Mouse (Mus musculus): Measurements from ENCODE around the gene Sqstm1.

Gene Sqstm1

GRCm38 (mm10) chr11:50210505-50211151 is at the start of gene Sqstm1, which contains the start of gene Mgat4b:
TSS of gene Sqstm1 (minus strand) at chr11:50210827.
TSS of gene Mgat4b (plus strand) at chr11:50210890.
- peak; percentile 53 for ATAC-seq (ENCODE audit: insufficient number of reproducible peaks, low FRiP score, low TSS enrichment)

- ATAC-seq (ENCODE audit: insufficient number of reproducible peaks, low FRiP score, low TSS enrichment), result no peak
Observed at GRCm38 (mm10) chr11:50258310-50258709, 47.7 kb upstream of the Sqstm1 start.

DNA sequence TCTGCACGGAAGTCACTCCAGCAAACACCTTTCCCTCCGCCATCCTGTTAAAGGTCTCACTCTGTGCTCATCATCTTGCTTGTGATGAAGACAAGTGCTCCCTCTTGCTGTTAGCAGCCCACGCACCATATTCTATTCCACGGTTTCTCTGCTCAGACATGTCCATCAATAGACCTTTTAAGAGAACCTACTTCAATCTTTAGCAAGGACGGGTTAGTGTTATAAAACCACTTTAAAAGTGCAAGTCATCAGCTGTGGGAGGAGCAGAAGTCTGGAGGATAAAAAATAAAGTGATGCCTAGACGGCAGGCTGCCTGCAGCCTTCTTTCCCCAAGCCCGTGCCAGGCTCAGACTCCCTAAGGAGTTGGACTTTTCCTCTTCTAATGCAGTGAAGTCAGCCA is 46.0 kb upstream of the Sqstm1 start:
- no peak for ATAC-seq (ENCODE audit: insufficient number of reproducible peaks, low FRiP score, low TSS enrichment)

DNA sequence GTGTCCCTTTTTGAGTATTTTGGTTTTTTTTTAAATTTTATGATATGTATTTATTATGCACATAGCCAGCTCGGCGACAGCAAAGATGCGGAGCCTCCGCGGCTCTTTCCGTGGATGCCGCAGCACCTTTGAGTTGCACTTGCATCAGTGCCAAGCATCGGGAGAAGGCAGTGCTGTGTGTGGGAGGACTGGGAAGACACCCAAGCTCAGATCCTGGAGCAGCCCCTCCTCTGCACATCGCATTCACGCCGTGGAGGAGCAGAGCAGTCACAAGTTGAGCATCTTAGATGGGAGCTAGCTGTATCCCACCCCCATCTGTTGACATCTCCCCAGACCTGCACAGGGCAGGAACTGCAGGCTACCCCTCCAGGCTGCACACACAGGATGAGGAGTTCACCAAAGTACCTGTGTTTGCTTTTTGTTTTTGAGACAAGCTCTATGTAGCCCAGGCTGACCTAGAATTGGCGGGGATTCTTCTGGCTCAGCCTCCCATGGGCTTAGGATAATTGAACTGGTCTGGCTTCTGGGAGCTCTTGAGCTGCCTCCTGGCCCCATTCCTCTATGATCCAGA is 43.5 kb upstream of the Sqstm1 start:
- peak; percentile 42; the same call in 1 of the 2 replicates for ATAC-seq (ENCODE audit: insufficient number of reproducible peaks, low FRiP score, low TSS enrichment)

GRCm38 (mm10) chr11:50253393-50253792 is 42.8 kb upstream of the Sqstm1 start:
- ATAC-seq (ENCODE audit: insufficient number of reproducible peaks, low FRiP score, low TSS enrichment), result no peak

GRCm38 (mm10) chr11:50252684-50253265 is 42.1 kb upstream of the Sqstm1 start:
- ATAC-seq (ENCODE audit: insufficient number of reproducible peaks, low FRiP score, low TSS enrichment), result no peak

DNA sequence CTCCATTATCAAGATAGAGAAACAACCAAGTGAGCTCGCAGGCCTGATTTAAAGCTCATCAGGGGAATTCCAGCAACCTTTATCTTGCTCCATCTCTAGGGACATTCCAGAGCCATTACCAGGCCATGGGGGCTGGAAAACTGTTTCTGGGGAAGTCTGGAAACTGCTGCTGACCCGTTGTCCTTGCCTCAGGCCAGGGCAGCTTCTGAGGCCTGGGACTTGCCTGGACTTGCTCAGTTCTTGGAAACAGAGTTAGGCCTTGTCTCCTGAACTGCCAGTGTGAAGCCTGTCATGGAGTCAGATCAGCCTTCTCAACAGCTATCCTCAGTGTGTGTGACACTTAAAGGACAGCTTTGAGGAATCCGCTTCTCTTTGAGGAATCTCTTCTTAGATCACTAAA is 41.5 kb upstream of the Sqstm1 start:
- ATAC-seq (ENCODE audit: insufficient number of reproducible peaks, low FRiP score, low TSS enrichment), result no peak

DNA sequence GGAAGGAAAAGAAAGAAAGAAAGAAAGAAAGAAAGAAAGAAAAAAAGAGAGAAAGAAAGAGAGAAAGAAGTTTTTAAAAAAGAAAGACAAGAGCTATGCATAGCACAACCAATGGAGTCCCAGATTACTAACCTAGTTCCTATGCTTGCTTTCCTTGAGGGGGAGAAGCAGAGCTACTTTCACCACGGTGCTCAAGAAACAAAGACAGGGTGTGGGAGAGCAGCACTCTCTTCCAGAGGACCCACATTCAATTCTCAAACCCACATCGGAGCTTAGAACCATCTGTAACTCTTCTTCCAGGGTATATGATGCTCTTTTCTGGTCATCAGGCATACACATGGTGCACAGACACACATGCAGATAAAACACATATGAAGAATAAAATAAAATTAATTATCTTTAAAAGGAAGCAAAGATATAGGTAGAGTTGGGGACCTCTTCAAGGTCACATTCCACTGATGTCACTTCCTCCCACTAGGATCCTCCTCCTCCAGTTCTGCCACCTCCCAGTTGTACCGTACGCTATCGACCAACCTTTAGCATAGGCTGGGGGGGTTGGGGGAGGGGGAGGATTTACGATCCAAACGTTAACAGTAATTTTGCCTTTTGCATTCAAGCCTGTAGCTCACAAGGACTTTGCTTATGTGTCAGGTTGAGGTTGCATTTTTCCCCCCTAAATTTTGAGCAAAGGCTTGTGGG is 38.0 kb upstream of the Sqstm1 start:
- ATAC-seq (ENCODE audit: insufficient number of reproducible peaks, low FRiP score, low TSS enrichment), result no peak

- ATAC-seq (ENCODE audit: insufficient number of reproducible peaks, low FRiP score, low TSS enrichment), result no peak
Observed at GRCm38 (mm10) chr11:50245269-50245668, 34.6 kb upstream of the Sqstm1 start.

DNA sequence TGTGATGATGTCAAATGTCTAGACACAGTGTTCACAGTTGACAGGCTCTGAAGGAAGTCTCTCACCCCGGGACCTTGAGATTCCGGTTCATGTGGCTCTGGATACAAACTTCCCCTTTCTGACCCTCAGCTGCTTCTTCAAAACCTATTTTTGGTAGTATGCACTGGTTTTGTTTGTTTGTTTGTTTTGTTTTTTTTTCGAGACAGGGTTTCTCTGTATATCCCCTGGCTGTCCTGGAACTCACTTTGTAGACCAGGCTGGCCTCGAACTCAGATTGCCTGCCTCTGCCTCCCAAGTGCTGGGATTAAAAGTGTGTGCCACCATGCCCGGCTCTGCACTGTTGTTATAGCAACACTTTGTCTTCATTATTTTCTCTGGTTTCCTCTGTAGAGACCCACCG is 33.3 kb upstream of the Sqstm1 start:
- no peak for ATAC-seq (ENCODE audit: insufficient number of reproducible peaks, low FRiP score, low TSS enrichment)

- ATAC-seq (ENCODE audit: insufficient number of reproducible peaks, low FRiP score, low TSS enrichment), result no peak
Observed at GRCm38 (mm10) chr11:50240235-50240911, 29.7 kb upstream of the Sqstm1 start.

GRCm38 (mm10) chr11:50238821-50239791 is 28.5 kb upstream of the Sqstm1 start:
- ATAC-seq (ENCODE audit: insufficient number of reproducible peaks, low FRiP score, low TSS enrichment), result no peak

- no peak for ATAC-seq (ENCODE audit: insufficient number of reproducible peaks, low FRiP score, low TSS enrichment)
Observed at GRCm38 (mm10) chr11:50238324-50238723, 27.7 kb upstream of the Sqstm1 start, which contains the start of gene Ltc4s. TSS of gene Ltc4s (minus strand) at chr11:50238616.

DNA sequence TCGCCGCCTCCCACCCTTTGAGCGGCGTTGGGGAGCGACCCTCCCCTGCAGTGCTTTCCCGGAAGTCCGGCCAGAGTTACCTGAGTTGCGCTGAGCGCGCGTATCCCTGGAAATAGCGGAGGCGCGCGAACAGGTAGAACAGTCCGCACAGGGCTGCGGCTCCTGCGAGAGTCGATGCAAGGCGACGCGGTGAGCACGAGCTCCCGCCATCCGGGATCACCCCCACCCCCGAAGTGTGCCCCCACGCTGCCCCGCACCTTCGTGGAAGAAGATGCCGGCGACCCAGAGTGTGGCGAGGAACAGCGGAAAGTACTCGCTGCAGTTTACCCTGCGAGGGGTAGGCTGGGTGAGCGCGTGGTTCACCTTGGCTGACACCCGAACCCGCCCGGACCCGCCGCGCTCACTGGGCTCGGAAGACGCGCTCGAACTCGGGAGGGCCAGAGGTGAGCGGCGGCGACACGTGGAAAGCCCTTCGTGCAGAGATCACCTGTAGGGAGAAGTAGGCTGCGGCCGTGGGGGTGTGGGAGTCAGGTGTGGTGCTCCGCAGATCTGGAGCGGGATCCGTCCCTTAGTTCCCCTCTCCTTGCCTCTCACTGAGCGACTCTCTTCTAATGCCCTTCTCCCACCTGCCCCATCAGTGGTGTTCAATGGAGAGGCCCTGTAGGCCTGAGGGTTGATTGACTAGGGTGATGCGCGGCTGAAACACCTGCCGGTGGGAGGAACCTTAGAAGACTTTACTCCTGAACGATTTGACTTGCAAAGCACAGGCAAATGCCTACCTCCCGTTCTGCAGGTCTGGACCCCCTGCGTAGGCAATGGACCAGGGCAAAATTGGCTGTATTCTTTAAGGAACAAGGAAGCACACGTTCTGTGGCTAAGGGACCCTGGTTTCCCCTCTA is 26.6 kb upstream of the Sqstm1 start:
- ATAC-seq (ENCODE audit: insufficient number of reproducible peaks, low FRiP score, low TSS enrichment), result no peak

DNA sequence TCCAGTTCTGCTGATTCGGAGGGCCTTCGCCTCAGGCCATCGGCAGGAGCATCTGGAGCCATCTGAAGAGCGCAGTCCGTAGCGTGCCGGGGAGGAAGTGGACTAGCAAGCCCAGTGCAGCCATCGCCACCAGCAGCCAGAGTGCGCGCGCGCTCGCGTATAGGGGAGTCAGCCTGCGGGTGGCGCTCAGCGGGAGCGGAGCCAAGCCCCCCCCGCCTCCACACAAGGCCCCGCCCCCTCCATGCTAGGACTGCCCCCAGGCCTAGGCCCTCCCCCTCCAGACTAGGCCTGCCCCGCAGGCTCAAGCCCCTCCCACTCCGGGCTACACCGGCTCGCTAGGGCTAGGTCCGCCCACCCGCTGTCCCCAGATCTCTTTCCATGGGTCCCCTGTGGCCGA is 25.9 kb upstream of the Sqstm1 start:
- no peak for ATAC-seq (ENCODE audit: insufficient number of reproducible peaks, low FRiP score, low TSS enrichment)

DNA sequence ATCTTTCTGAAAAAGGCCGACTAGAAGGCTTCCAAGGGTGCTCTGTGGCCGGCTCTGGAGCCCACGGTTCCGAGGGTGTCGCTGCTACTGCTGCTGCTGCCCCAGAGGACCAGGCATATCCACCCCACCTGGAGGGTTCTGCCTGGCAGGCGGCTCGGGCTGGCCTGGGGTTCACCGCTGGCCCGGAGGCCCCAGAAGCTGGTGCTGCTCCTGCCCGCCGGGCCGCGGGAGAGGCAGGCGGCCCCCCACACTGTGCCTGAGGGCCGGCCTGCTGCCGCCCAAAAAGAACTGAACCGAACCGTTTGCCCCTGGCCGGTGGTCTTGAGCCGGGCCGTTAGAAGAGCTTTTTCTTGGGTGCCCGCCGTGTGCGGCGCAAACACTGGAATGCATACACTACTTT is 24.0 kb upstream of the Sqstm1 start:
- no peak for ATAC-seq (ENCODE audit: insufficient number of reproducible peaks, low FRiP score, low TSS enrichment)

DNA sequence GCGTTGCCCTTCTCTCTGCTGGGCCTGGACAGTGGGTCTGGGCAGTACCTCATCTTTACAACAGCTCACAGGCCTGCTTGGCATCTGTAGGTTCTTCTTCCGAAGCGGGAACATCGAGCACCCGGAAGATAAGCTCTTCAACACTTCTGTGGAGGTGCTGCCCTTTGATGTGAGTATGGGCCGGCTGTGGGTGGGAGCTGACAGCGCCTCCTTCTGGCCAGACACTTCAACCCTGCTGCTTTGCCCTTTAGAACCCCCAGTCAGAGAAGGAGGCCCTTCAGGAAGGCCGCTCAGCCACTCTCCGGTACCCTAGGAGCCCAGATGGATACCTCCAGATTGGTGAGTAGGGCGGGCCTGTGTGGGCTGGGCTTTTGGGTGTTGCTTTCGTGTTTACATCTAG is 23.4 kb upstream of the Sqstm1 start:
- ATAC-seq (ENCODE audit: insufficient number of reproducible peaks, low FRiP score, low TSS enrichment), result no peak

GRCm38 (mm10) chr11:50233022-50233421 is 22.4 kb upstream of the Sqstm1 start:
- no peak for ATAC-seq (ENCODE audit: insufficient number of reproducible peaks, low FRiP score, low TSS enrichment)

DNA sequence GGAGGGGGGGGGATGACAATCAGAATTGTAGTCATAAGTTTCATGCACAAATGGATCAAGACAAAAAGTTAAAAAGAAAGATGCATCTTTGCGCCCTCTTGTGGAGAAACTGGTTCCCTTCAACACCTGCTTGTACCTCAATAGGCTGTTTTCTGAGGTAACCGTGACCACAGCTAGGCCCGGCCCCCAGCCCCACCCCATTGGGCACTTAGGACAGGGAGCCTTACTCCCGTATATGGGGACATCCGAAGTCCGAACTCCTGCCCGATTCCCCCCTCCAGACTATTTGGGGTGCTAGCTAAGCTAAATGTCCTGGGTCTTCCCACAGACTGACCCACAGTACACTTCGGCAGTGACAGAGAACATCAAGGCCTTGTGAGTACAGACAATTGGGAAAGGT is 20.8 kb upstream of the Sqstm1 start:
- no peak for ATAC-seq (ENCODE audit: insufficient number of reproducible peaks, low FRiP score, low TSS enrichment)
